Mouse (Mus musculus): ENCODE measurements around the gene Akr1c18.

Akr1c18 gene

DNA sequence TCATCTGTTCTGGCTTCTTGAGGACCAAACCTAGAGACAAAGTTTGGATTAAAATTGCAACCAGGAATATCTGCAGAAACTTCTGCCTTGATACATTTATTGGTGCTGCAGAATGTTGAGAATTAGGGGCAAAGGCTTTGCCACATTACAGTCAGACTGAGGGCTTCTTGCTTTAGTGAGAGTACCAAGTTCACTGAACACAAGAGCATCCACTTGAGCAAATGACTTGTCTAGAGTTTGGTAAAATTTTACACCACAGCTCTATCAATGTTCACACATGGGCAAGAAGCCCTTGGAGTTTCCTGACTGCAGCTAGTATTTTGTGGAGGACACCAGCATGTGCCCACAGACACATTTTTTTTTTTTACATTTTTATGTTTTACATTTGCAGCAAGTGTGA lies 47.7 kb downstream of the Akr1c18 start:
- DNase-seq (ENCODE audit: low read depth, low spot score), result no peak

DNA sequence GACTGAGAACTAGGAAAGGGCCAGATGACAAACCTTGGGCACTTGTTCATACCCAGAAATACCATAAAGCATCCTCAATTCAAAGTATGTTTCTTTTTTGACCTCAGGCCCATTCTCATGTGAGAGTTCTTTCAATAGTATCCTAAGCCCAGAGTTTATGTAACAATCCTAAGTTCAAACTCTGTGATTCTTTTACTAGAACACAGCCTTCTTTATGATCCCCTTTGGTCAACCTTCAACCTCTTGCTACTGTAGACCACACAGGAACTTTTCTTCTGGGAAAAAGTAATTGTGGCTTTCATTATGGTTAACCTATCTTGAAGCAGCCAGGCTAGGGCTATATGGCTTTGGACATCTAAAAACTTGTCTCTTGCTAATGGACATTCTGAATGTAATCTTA lies 48.8 kb downstream of the Akr1c18 start:
- no peak for DNase-seq (ENCODE audit: low read depth, low spot score)

Data from A20 (cell line).